Mouse (Mus musculus) CD4-positive, CD25-positive, alpha-beta regulatory T cell, adult 4 months (primary cell): Measurements from ENCODE around the gene Jph2. TPM values are rescaled to one million over a fixed set of nuclear protein-coding genes. Genes with fewer than 3 reads are reported as not detected.

Experiments used
- ATAC-seq: one replicate; pipeline ENCODE4 v1.8.0; 2017
- polyA plus RNA-seq, 2 experiments: library from polyadenylated mRNA; unstranded; fragments of 100-300 nt; shearing (Covaris generic); gene quantifications; one replicate each; pipeline ENCODE4 v1.2.1; 2017

Gene Jph2
- not detected for polyA plus RNA-seq

GRCm38 (mm10) chr2:163397905-163398304, at the start of gene Jph2:
Jph2 (minus strand) TSS chr2:163397993.
- no peak for ATAC-seq

GRCm38 (mm10) chr2:163447375-163447774, 49.6 kb upstream of the Jph2 start:
- no peak for ATAC-seq

- no peak for ATAC-seq
Observed at GRCm38 (mm10) chr2:163444017-163444416, 46.2 kb upstream of the Jph2 start.

- no peak for ATAC-seq
Observed at GRCm38 (mm10) chr2:163443543-163443942, 45.8 kb upstream of the Jph2 start.

GRCm38 (mm10) chr2:163439488-163439887, 41.7 kb upstream of the Jph2 start:
- ATAC-seq, result no peak

GRCm38 (mm10) chr2:163438619-163439451, 41.0 kb upstream of the Jph2 start:
- ATAC-seq, result no peak

- no peak for ATAC-seq
Observed at GRCm38 (mm10) chr2:163438246-163438618, 40.4 kb upstream of the Jph2 start, which contains the start of gene Gdap1l1. Gdap1l1 (plus strand) TSS chr2:163438476.

- ATAC-seq, result no peak
Observed at GRCm38 (mm10) chr2:163437800-163438199, 40.0 kb upstream of the Jph2 start.

- no peak for ATAC-seq
Observed at GRCm38 (mm10) chr2:163433971-163434370, 36.2 kb upstream of the Jph2 start.

- ATAC-seq, result no peak
Observed at GRCm38 (mm10) chr2:163431289-163431688, 33.5 kb upstream of the Jph2 start.

GRCm38 (mm10) chr2:163428346-163429011, 30.7 kb upstream of the Jph2 start:
- no peak for ATAC-seq

GRCm38 (mm10) chr2:163424597-163424996, 26.8 kb upstream of the Jph2 start, which contains the start of gene Oser1:
Oser1 (minus strand) TSS chr2:163424697.
- no peak for ATAC-seq

GRCm38 (mm10) chr2:163422895-163423660, 25.3 kb upstream of the Jph2 start:
- no peak for ATAC-seq

- no peak for ATAC-seq
Observed at GRCm38 (mm10) chr2:163420366-163420886, 22.6 kb upstream of the Jph2 start.

- ATAC-seq, result peak; percentile 96
Observed at GRCm38 (mm10) chr2:163419346-163420045, 21.7 kb upstream of the Jph2 start.

- ATAC-seq, result peak; percentile 8
Observed at GRCm38 (mm10) chr2:163418841-163419345, 21.1 kb upstream of the Jph2 start.

GRCm38 (mm10) chr2:163417830-163418229, 20.0 kb upstream of the Jph2 start:
- ATAC-seq, result no peak

- ATAC-seq, result no peak
Observed at GRCm38 (mm10) chr2:163417026-163417425, 19.2 kb upstream of the Jph2 start.

GRCm38 (mm10) chr2:163412846-163413590, 15.2 kb upstream of the Jph2 start:
- ATAC-seq, result no peak

- no peak for ATAC-seq
Observed at GRCm38 (mm10) chr2:163412419-163412818, 14.6 kb upstream of the Jph2 start.

GRCm38 (mm10) chr2:163411840-163412239, 14.0 kb upstream of the Jph2 start:
- ATAC-seq, result peak; percentile 56
